ENCODE assay signal across 27 mouse cellular contexts in genomic region chr6:11709465-11709864, GRCm38 (mm10).
DNase-seq lines count a peak whose midpoint lies in the region; ATAC-seq lines count a peak whose summit lies in the region.
"Had no signal": no experiment of that assay in that cellular context is flagged by ENCODE, and none has a peak within 500 bp of the region (broad histone marks: within the 10 kb centered on the region; RNA-seq: fewer than 3 reads in every experiment).

No protein-coding gene starts in this region.

- no peaks in the 10 kb centered on the region for H3K36me3 ChIP-seq in liver, embryonic 15.5 days (replicated peaks)
- H3K36me3 ChIP-seq: limb, embryonic 13.5 days; midbrain, embryonic 12.5 days; neural tube, embryonic 12.5 days had no signal

- intact Hi-C loops in heart, postnatal 25 days (cut with DNase I), result no loop called here
- intact Hi-C loops in left cerebral cortex, postnatal 4 days (cut with DNase I), result no loop called here

- H3K27ac ChIP-seq in liver, embryonic 15.5 days (replicated peaks), result no peak overlapping the region
- H3K27ac ChIP-seq: forebrain, embryonic 13.5 days; hindbrain, embryonic 14.5 days; limb, embryonic 13.5 days; midbrain, embryonic 12.5 days; neural tube, embryonic 12.5 days had no signal

- peak; percentile 75; the same call in 1 of the 2 replicates for ATAC-seq in erythroblast, adult 5-6 weeks (replicated peaks; ENCODE audit: low FRiP score, poor library complexity, severe bottlenecking)
- peak; percentile 79 for ATAC-seq in liver, embryonic 15.5 days (ENCODE audit: insufficient read depth)
- ATAC-seq: forebrain, embryonic 13.5 days; Patski had no signal

- H3K4me1 ChIP-seq in liver, embryonic 15.5 days (replicated peaks), result no peaks in the 10 kb centered on the region; the same call in 1 of the 2 replicates
- H3K4me1 ChIP-seq: forebrain, embryonic 13.5 days; limb, embryonic 13.5 days; midbrain, embryonic 12.5 days; neural tube, embryonic 12.5 days had no signal

- no peak overlapping the region for H3K9ac ChIP-seq in liver, embryonic 15.5 days
- H3K9ac ChIP-seq: forebrain, embryonic 13.5 days; hindbrain, embryonic 14.5 days; limb, embryonic 13.5 days; midbrain, embryonic 12.5 days; neural tube, embryonic 12.5 days had no signal

- peak; percentile 44 for DNase-seq in c-Kit-positive CD71-positive TER-119-negative erythroid progenitor cells, embryonic 14.5 days (ENCODE audit: low read depth)
- DNase-seq in MN1 (ENCODE audit: low spot score), result no peak
- no peak for DNase-seq in heart, postnatal 25 days (ENCODE audit: low spot score)
- DNase-seq in left cerebral cortex, postnatal 4 days, result no peak
- DNase-seq: adrenal gland, postnatal 10 days; B cell, adult 2 months; cerebellum, adult 18-20 months; cerebellum, postnatal 10 days; gastrocnemius, postnatal 25 days; heart, adult 18-20 months; heart, postnatal 4 days; kidney, adult 11 months; kidney, postnatal 14 days; lung, adult 2 months; lung, postnatal 10 days; right cerebral cortex, adult 18-20 months; thymus, postnatal 4 days had no signal

- H3K9me3 ChIP-seq in liver, embryonic 15.5 days (replicated peaks), result no peaks in the 10 kb centered on the region
- H3K9me3 ChIP-seq: forebrain, embryonic 13.5 days; limb, embryonic 13.5 days; midbrain, embryonic 12.5 days; neural tube, embryonic 12.5 days had no signal

- H3K4me3 ChIP-seq in liver, embryonic 15.5 days (replicated peaks), result no peak overlapping the region
- H3K4me3 ChIP-seq: forebrain, embryonic 13.5 days; limb, embryonic 13.5 days; midbrain, embryonic 12.5 days; myocyte; neural tube, embryonic 12.5 days had no signal

- H3K4me2 ChIP-seq in liver, embryonic 15.5 days, result no peak overlapping the region
- H3K4me2 ChIP-seq: forebrain, embryonic 13.5 days; heart, embryonic 11.5 days; hindbrain, embryonic 14.5 days; limb, embryonic 13.5 days; midbrain, embryonic 12.5 days; neural tube, embryonic 12.5 days had no signal

- no peaks in the 10 kb centered on the region for H3K27me3 ChIP-seq in liver, embryonic 15.5 days
- H3K27me3 ChIP-seq: forebrain, embryonic 13.5 days; limb, embryonic 13.5 days; midbrain, embryonic 12.5 days; neural tube, embryonic 12.5 days had no signal
